Mouse (Mus musculus) limb, embryonic 14.5 days (tissue): ENCODE data around the gene Dnajb3. TPM values are rescaled to one million over a fixed set of nuclear protein-coding genes. Genes with fewer than 3 reads are reported as not detected.
"Not testable (repeated sequence)": the region's sequence is repeated elsewhere in the genome, so short reads cannot be mapped to it uniquely, and the experiment has no call there.

Source experiments
- ATAC-seq: fragments of 200-750 bp; cut with Nextera tagmentation; 2 replicates; pipeline ENCODE4 v1.8.0; 2017; ENCODE audit warnings: low read depth, moderate number of reproducible peaks, moderate TSS enrichment; ENCODE audit not compliant: low FRiP score
- DNase-seq: peaks from one replicate; pipeline ENCODE4 v3.0.0-alpha.2; 2015; ENCODE audit warnings: low spot score
- H3K27ac ChIP-seq: fragments of 300-500 bp; sonication (generic); replicated peaks from 2 replicates; pipeline ENCODE4 v1.5.1; 2014; ENCODE audit warnings: low read depth, mild to moderate bottlenecking, low read length, moderate library complexity, mixed read lengths
- H3K27me3 ChIP-seq: fragments of 300-500 bp; sonication (generic); 2 replicates; pipeline ENCODE4 v1.6.1; 2014; ENCODE audit warnings: low read length, mixed read lengths; ENCODE audit not compliant: control insufficient read depth, insufficient read depth
- H3K36me3 ChIP-seq: fragments of 300-500 bp; sonication (generic); 2 replicates; pipeline ENCODE4 v1.6.1; 2014; ENCODE audit warnings: mild to moderate bottlenecking, low read length, moderate library complexity, mixed read lengths; ENCODE audit not compliant: control insufficient read depth, insufficient read depth
- H3K4me1 ChIP-seq: fragments of 300-500 bp; sonication (generic); 2 replicates; pipeline ENCODE4 v1.6.1; 2014; ENCODE audit warnings: antibody characterized with exemption, low read length, mixed read lengths; ENCODE audit not compliant: control insufficient read depth, insufficient read depth
- H3K4me2 ChIP-seq: fragments of 300-500 bp; sonication (generic); replicated peaks from 2 replicates; pipeline ENCODE4 v1.6.1; 2014; ENCODE audit warnings: low read depth, mild to moderate bottlenecking, low read length, moderate library complexity; ENCODE audit not compliant: severe bottlenecking
- H3K4me3 ChIP-seq: fragments of 300-500 bp; sonication (generic); replicated peaks from 2 replicates; pipeline ENCODE4 v1.5.1; 2014; ENCODE audit warnings: low read length
- H3K9ac ChIP-seq: fragments of 300-500 bp; sonication (generic); 2 replicates; pipeline ENCODE4 v1.6.1; 2014; ENCODE audit warnings: mild to moderate bottlenecking, low read depth, low read length, moderate library complexity; ENCODE audit not compliant: severe bottlenecking
- H3K9me3 ChIP-seq: fragments of 300-500 bp; sonication (generic); 2 replicates; pipeline ENCODE4 v1.6.1; 2016; ENCODE audit warnings: low read length; ENCODE audit not compliant: control insufficient read depth
- POLR2A ChIP-seq: fragments of 200-500 bp; IDR thresholded peaks from 2 replicates; pipeline ENCODE4 v1.8.0; 2012; ENCODE audit warnings: inconsistent platforms, mild to moderate bottlenecking, moderate library complexity, borderline replicate concordance; ENCODE audit not compliant: insufficient read depth, insufficient read length; ENCODE audit errors: extremely low read depth
- WGBS: fragments of 180-500 bp; shearing (Covaris S2); extraction: QIAGEN DNeasy Blood & Tissue Kit; methylation state at CpG from one replicate; pipeline ENCODE4 v1.1.7; 2014; 5-methylcytosine and 5-hydroxymethylcytosine counted together
- polyA plus RNA-seq, 2 experiments: library from polyadenylated mRNA; depleted of rRNA in 1 of 2; stranded (reverse) in 1 of 2; unstranded in 1 of 2; fragments of >200 nt; fragmentation: Nextera tagmentation in 1 of 2; extraction: Ambion mirVana in 1 of 2; gene quantifications; 2 replicates each; pipeline versions ENCODE4 v1.2.1 to v1.2.3; 2012 to 2014

The Dnajb3 gene
- polyA plus RNA-seq, 2 experiments: 9.1 to 10.5 TPM

DNA sequence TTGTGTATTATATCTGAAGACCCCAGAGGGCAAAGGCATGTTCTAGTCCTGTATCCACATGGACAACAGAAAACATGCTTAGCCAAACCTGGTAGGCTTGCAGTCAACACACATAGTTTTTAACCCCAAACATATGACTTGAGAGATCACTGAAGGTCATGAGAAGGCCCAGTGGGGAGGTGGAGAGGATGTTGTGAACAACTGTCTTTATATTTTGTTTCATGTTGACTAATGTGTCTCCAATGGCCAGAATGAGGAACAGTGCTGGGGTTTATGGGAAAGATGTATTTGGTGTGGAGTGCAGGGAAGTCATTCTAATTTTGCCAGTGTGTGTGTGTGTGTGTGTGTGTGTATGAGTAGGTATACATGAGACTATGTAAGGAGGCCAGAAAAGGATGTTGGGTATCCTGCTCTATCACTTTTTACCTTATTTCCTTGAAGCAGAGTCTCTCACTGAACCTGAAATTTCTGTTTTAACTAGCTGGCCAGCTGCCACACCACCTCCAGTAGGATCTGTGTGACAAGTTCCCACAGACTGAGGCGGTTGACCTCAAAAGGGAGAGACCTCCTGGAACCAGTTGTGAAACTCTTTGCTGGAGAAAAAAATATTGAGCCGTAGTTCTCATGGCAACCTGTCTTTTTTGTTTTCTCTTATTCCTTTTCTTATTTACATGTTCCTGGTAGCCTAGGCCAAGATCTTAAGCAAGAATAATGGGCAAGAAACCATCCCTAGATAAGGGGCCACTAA, 18.6 kb upstream of the Dnajb3 start:
- no peak overlapping the region for H3K4me3 ChIP-seq
- H3K4me2 ChIP-seq: no peak overlapping the region
- DNase-seq (no peak), ATAC-seq (no peak)
- no peaks in the 10 kb centered on the region for H3K36me3 ChIP-seq
- no peaks in the 10 kb centered on the region for H3K4me1 ChIP-seq
- H3K27ac ChIP-seq: no peak overlapping the region
- TF ChIP-seq POLR2A: no peak
- H3K9ac ChIP-seq: no peak overlapping the region
- no peaks in the 10 kb centered on the region for H3K27me3 ChIP-seq
- 64% methylated on average over 2 of the region's 2 CpGs for WGBS
- H3K9me3 ChIP-seq: peaks cover 42% of the 10 kb centered on the region

DNA sequence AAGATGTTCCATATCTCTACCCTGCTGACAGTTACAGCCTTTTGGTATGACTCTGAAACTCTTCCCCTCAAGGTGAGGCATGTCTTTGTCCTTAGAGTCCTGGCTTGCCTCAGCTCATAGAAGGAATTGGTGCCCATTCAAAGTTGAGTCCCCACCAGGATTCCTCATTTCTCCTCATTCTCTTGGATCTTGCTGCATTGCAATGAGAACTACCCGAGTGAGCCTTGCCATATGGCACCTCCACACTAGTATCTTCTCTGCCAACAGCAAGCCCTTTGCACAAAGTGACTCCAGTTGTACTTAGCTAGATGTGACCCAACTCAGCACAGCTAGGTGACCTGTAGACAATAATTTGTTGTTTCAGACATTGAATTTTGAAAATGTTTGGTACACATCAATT, 18.0 kb upstream of the Dnajb3 start:
- no peak overlapping the region for H3K4me3 ChIP-seq
- WGBS: 60% methylated on average over 1 of the region's 1 CpGs
- ATAC-seq: no peak
- TF ChIP-seq POLR2A: no peak
- H3K9me3 ChIP-seq: peaks cover 36% of the 10 kb centered on the region
- DNase-seq: no peak
- no peaks in the 10 kb centered on the region for H3K36me3 ChIP-seq
- H3K4me1 ChIP-seq: no peaks in the 10 kb centered on the region
- H3K27me3 ChIP-seq: no peaks in the 10 kb centered on the region
- no peak overlapping the region for H3K4me2 ChIP-seq
- no peak overlapping the region for H3K9ac ChIP-seq
- no peak overlapping the region for H3K27ac ChIP-seq

DNA sequence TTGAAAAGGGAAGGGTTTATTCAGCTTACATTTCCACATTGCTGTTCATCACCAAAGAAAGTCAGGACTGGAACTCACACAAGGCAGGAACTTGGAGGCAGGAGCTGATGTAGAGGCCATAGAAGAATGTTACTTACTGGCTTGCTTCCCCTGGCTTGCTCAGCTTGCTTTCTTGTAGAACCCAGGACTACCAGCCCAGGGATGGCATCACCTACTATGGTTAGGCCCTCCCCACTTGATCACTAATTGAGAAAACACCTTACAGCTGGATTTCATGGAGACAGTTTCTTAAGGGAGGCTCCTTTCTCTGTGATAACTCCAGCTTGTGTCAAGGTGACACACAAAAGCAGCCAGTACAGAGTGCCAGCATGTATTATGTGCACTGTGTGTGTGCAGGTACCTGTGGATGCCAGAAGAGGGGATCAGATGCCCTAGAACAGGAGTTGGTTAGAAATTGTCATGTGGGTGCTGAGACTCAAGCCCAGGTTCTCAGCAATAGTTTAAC, 17.5 kb upstream of the Dnajb3 start:
- not testable (repeated sequence) for H3K9ac ChIP-seq, H3K27me3 ChIP-seq, H3K27ac ChIP-seq, DNase-seq, H3K4me1 ChIP-seq, H3K4me2 ChIP-seq, H3K36me3 ChIP-seq, ATAC-seq, H3K4me3 ChIP-seq
- peaks cover 31% of the 10 kb centered on the region for H3K9me3 ChIP-seq

GRCm38 (mm10) chr1:88222216-88222615, 16.6 kb upstream of the Dnajb3 start:
- Histone ChIP-seq H3K9ac (no peak overlapping the region), H3K4me1 (no peaks in the 10 kb centered on the region), H3K27me3 (no peaks in the 10 kb centered on the region), H3K9me3 (peaks cover 29% of the 10 kb centered on the region), H3K27ac (no peak overlapping the region), H3K4me2 (no peak overlapping the region), H3K36me3 (no peaks in the 10 kb centered on the region), H3K4me3 (no peak overlapping the region)
- no peak for ATAC-seq
- 50% methylated on average over 2 of the region's 2 CpGs for WGBS
- TF ChIP-seq POLR2A: no peak
- DNase-seq: no peak

- no peaks in the 10 kb centered on the region for H3K36me3 ChIP-seq
- DNase-seq (peak; percentile 19), ATAC-seq (no peak)
- no peak overlapping the region for H3K4me2 ChIP-seq
- no peaks in the 10 kb centered on the region for H3K4me1 ChIP-seq
- TF ChIP-seq POLR2A: no peak
- no peak overlapping the region for H3K27ac ChIP-seq
- peaks cover 27% of the 10 kb centered on the region for H3K9me3 ChIP-seq
- H3K27me3 ChIP-seq: no peaks in the 10 kb centered on the region
- H3K9ac ChIP-seq: no peak overlapping the region
- no peak overlapping the region for H3K4me3 ChIP-seq
Measured at GRCm38 (mm10) chr1:88220336-88220735, 14.8 kb upstream of the Dnajb3 start.
